8 mouse cellular contexts compared by ENCODE assay signal in the genomic region with DNA sequence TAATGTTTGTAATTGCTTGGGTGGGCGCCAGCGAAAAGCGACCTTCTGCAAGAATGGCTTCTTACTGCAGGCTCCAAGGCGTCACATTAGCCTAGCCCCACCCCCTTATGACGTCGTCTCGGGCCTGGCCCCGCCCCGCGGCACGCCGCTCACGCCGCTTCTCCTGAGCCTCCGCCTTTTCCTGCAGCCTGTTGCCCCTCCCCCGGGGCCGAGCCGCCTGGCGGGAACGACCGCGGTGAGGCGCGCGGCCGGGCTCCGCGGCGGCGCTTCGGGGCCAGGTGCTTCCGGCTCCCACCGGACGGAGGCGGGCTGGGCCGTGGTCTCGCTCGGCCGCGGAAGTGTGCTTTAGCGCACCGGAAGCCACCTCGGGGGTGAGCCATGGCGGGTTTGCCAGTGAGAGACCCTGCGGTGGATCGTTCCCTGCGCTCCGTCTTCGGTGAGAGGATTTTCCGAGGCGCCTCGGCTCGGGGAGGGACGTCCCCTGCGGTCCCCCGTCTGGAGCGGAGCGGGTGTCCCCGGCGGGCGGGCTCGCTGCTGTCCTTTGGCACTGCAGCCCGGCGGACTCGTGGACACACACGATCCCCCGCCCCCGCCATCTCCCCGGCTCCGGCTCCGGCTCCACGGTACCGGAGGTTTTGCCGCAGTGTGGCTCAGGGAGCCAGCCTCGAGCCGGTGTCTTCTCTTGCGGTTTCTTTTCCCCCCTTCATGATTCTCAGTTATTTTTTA. TPM values are rescaled to one million over a fixed set of nuclear protein-coding genes. Genes with fewer than 3 reads are reported as not detected.
A peak's percentile ranks its signal among the peaks of the same experiment; 100 is the strongest.
DNase-seq lines count a peak whose midpoint lies in the region; ATAC-seq and TF ChIP-seq lines count a peak whose summit lies in the region.

A gene (plus strand): TSS at position 201 of the 726 bp plus-strand sequence.

- peak within 1 kb of the TSS; percentile 99 for H3K9ac ChIP-seq in ES-E14 (ENCODE audit: insufficient read depth, low read depth, low read length, poor library complexity, severe bottlenecking)
- peak within 1 kb of the TSS; percentile 71 for H3K9ac ChIP-seq in forebrain, embryonic 16.5 days (replicated peaks; ENCODE audit: low read depth, low read length)
- H3K9ac ChIP-seq in lung, embryonic 14.5 days, result peak within 1 kb of the TSS; percentile 68

- peak; percentile 45 for TF ChIP-seq CTCF in layer of hippocampus, adult 2 months (conservative IDR thresholded peaks at IDR 0.05)
- no peak for TF ChIP-seq CTCF in lung, embryonic 14.5 days (IDR thresholded peaks at IDR 0.05; ENCODE audit: low read depth)
- TF ChIP-seq CTCF in olfactory bulb, adult 2 months (IDR thresholded peaks at IDR 0.05; ENCODE audit: insufficient read depth, low read depth, low read length), result no peak
- 0 out of 2 replicates have a peak, but pooled peaks have one; percentile 33 for TF ChIP-seq CTCF in thymus, adult 2 months (IDR thresholded peaks at IDR 0.05; ENCODE audit: borderline replicate concordance, control insufficient read depth, extremely low read depth, insufficient read depth, low read length, poor library complexity)

- ATAC-seq in forebrain, embryonic 16.5 days, result peak; percentile 99
- ATAC-seq in lung, embryonic 14.5 days (ENCODE audit: insufficient read depth), result peak; percentile 97

- H3K9me3 ChIP-seq in ES-E14 (ENCODE audit: control insufficient read depth, insufficient read depth, low read depth, low read length), result no peaks in the 10 kb centered on the region
- H3K9me3 ChIP-seq in forebrain, embryonic 16.5 days (ENCODE audit: control insufficient read depth, low read length), result no peaks in the 10 kb centered on the region
- no peaks in the 10 kb centered on the region for H3K9me3 ChIP-seq in lung, embryonic 14.5 days (ENCODE audit: low read depth, low read length)

- WGBS in forebrain, embryonic 16.5 days, result 22% methylated on average over 64 of the region's 77 CpGs
- WGBS in lung, embryonic 14.5 days, result 16% methylated on average over 64 of the region's 77 CpGs
- WGBS in olfactory bulb, adult 2 months, result 20% methylated on average over 69 of the region's 77 CpGs
- under 1% methylated on average over 71 of the region's 77 CpGs for WGBS in thymus, adult 2 months

- in situ Hi-C loops in ES-E14 (cut with MboI; ENCODE audit: low sequenced_read_pairs in 2 of 2, unreplicated experiment in 2 of 2), result no loop called here

- H3K4me3 ChIP-seq in ES-E14 (ENCODE audit: insufficient read depth in 1 of 2, low read depth in 1 of 2, low read length in 2 of 2, poor library complexity in 1 of 2, severe bottlenecking in 1 of 2), result peak within 1 kb of the TSS; percentile 93 to 98
- peak within 1 kb of the TSS; percentile 56 for H3K4me3 ChIP-seq in forebrain, embryonic 16.5 days (replicated peaks; ENCODE audit: low read length)
- peak within 1 kb of the TSS; percentile 67 for H3K4me3 ChIP-seq in layer of hippocampus, adult 2 months
- H3K4me3 ChIP-seq in lung, embryonic 14.5 days (ENCODE audit: low read depth, low read length), result peak within 1 kb of the TSS; percentile 59
- H3K4me3 ChIP-seq in olfactory bulb, adult 2 months (ENCODE audit: insufficient read depth, low read depth, low read length), result peak within 1 kb of the TSS; percentile 89
- H3K4me3 ChIP-seq in thymus, adult 2 months (ENCODE audit: control insufficient read depth, insufficient read depth, low read length), result peak within 1 kb of the TSS; percentile 75

- TF ChIP-seq POLR2A in olfactory bulb, adult 2 months (IDR thresholded peaks at IDR 0.05; ENCODE audit: insufficient read depth, low read depth, low read length), result peak; percentile 51; the same call in 1 of the 2 replicates
- TF ChIP-seq POLR2A in thymus, adult 2 months (IDR thresholded peaks at IDR 0.05; ENCODE audit: control insufficient read depth, extremely low read depth, insufficient read depth, low read length, poor library complexity), result peak; percentile 58; the same call in 1 of the 2 replicates

- intact Hi-C loops in heart, postnatal 36 days (cut with DNase I), result loop anchor here (5.0 to 10.0 kb wide), 3 partner anchors 37 to 474 kb away; a partner anchor contains a TSS

- H3K4me1 ChIP-seq in ES-E14 (ENCODE audit: control insufficient read depth in 2 of 2, insufficient read depth in 2 of 2, low read length in 2 of 2, poor library complexity in 1 of 2), result no peaks in the 10 kb centered on the region
- no peaks in the 10 kb centered on the region for H3K4me1 ChIP-seq in forebrain, embryonic 16.5 days (replicated peaks; ENCODE audit: control insufficient read depth, insufficient read depth, low read length)
- H3K4me1 ChIP-seq in lung, embryonic 14.5 days (ENCODE audit: insufficient read depth), result no peaks in the 10 kb centered on the region
- H3K4me1 ChIP-seq in olfactory bulb, adult 2 months (ENCODE audit: control insufficient read depth, insufficient read depth, low read length), result no peaks in the 10 kb centered on the region
- no peaks in the 10 kb centered on the region for H3K4me1 ChIP-seq in thymus, adult 2 months (replicated peaks; ENCODE audit: control insufficient read depth, insufficient read depth, low read length)

- H3K36me3 ChIP-seq in ES-E14 (ENCODE audit: control insufficient read depth, insufficient read depth, low read length, poor library complexity, severe bottlenecking), result peaks cover 12% of the 10 kb centered on the region
- no peaks in the 10 kb centered on the region for H3K36me3 ChIP-seq in forebrain, embryonic 16.5 days (ENCODE audit: control insufficient read depth, insufficient read depth)
- H3K36me3 ChIP-seq in lung, embryonic 14.5 days (ENCODE audit: insufficient read depth), result peaks cover 24% of the 10 kb centered on the region
- peaks cover 11% of the 10 kb centered on the region; the same call in 1 of the 2 replicates for H3K36me3 ChIP-seq in thymus, adult 2 months (ENCODE audit: control insufficient read depth, insufficient read depth, low read length)

- H3K4me2 ChIP-seq in forebrain, embryonic 16.5 days (ENCODE audit: low read length), result peak within 1 kb of the TSS; percentile 57
- peak within 1 kb of the TSS; percentile 56 for H3K4me2 ChIP-seq in lung, embryonic 14.5 days

- peak; percentile 62 for DNase-seq in ES-E14 (ENCODE audit: low read depth, low spot score)
- DNase-seq in cerebellum, adult 11-12 months, result peak; percentile 97
- DNase-seq in heart, postnatal 36 days, result peak; percentile 91 to 94
- peak; percentile 94 for DNase-seq in layer of hippocampus, adult 2 months (ENCODE audit: low spot score in 2 of 2)
- peak; percentile 94 for DNase-seq in lung, embryonic 14.5 days
- peak; percentile 95 for DNase-seq in thymus, adult 2 months

- no peaks in the 10 kb centered on the region for H3K27me3 ChIP-seq in forebrain, embryonic 16.5 days (replicated peaks; ENCODE audit: control insufficient read depth, insufficient read depth, low read length)
- no peaks in the 10 kb centered on the region for H3K27me3 ChIP-seq in lung, embryonic 14.5 days (ENCODE audit: insufficient read depth, low read length)
- no peaks in the 10 kb centered on the region for H3K27me3 ChIP-seq in thymus, adult 2 months (ENCODE audit: control insufficient read depth, insufficient read depth, low read length)

- peak within 1 kb of the TSS; percentile 91 for H3K27ac ChIP-seq in ES-E14 (ENCODE audit: insufficient read depth, low read depth, low read length, poor library complexity, severe bottlenecking)
- peak within 1 kb of the TSS; percentile 90 for H3K27ac ChIP-seq in forebrain, embryonic 16.5 days (ENCODE audit: low read length)
- H3K27ac ChIP-seq in layer of hippocampus, adult 2 months, result peak within 1 kb of the TSS; percentile 90
- H3K27ac ChIP-seq in lung, embryonic 14.5 days (ENCODE audit: low read depth), result peak within 1 kb of the TSS; percentile 93
- peak within 1 kb of the TSS; percentile 82 for H3K27ac ChIP-seq in olfactory bulb, adult 2 months (ENCODE audit: insufficient read depth, low read depth, low read length)
- peak within 1 kb of the TSS; percentile 76 for H3K27ac ChIP-seq in thymus, adult 2 months (ENCODE audit: control insufficient read depth, insufficient read depth, low read length)

TF ChIP-seq in ES-E14, 5 proteins besides CTCF, POLR2A, EP300 and RAD21:
- no peak for TF ChIP-seq ZC3H11A (IDR thresholded peaks at IDR 0.05; ENCODE audit: borderline replicate concordance, low read depth, low read length)
- TF ChIP-seq MAFK (IDR thresholded peaks at IDR 0.05; ENCODE audit: insufficient read depth, low read depth, low read length), result no peak
- no peak for TF ChIP-seq HCFC1 (IDR thresholded peaks at IDR 0.05; ENCODE audit: borderline replicate concordance, insufficient read depth, low read length)
- no peak for TF ChIP-seq CHD2 (IDR thresholded peaks at IDR 0.05; ENCODE audit: low read depth, low read length)
- TF ChIP-seq ZNF384 (IDR thresholded peaks at IDR 0.05; ENCODE audit: low read depth, low read length), result no peak
TF ChIP-seq in ES-E14: peak in this region for 0.

RNA-seq across cellular contexts. Expression of the gene that starts here (rescaled TPM):
- 57.2 and 69.6 TPM in 2 replicates for total RNA-seq in ES-E14 (2012; rRNA removed)
- polyA plus RNA-seq in forebrain, embryonic 16.5 days (2015; fragmentation: Nextera tagmentation; extraction: Ambion mirVana), result 61.0 and 66.0 TPM in 2 replicates
- 10 to 100 TPM; 11.8 to 11.9 TPM for total RNA-seq in heart, postnatal 36 days (2021)
- 100 to 1,000 TPM in 1 of 2 experiments, 10 to 100 TPM in 1; 92.6 to 104 TPM for total RNA-seq in layer of hippocampus, adult 2 months (2021)
- polyA plus RNA-seq in lung, embryonic 14.5 days (2014; fragmentation: Nextera tagmentation; extraction: Ambion mirVana), result 62.9 and 65.0 TPM in 2 replicates
- polyA plus RNA-seq in olfactory bulb, adult 2 months (2012; ENCODE audit: insufficient read depth, insufficient read length, low replicate concordance, missing spikeins), result not detected in 2 replicates
- 47.2 and 49.6 TPM in 2 replicates for polyA plus RNA-seq in thymus, adult 2 months (2012; rRNA removed)

Comparison
In these comparisons a context has a peak if more than half of its experiments do, and no peak if none do; other contexts are left out.
1. Peak in every context shown above with its lines: DNase-seq, ATAC-seq, H3K4me3 ChIP-seq and H3K27ac ChIP-seq.
2. CTCF ChIP-seq: peak in layer of hippocampus, adult 2 months (single experiment) and thymus, adult 2 months (single experiment); none in lung, embryonic 14.5 days (single experiment) and olfactory bulb, adult 2 months (single experiment).